Mouse (Mus musculus) liver, adult (tissue): ENCODE measurements around the gene Nisch.
A peak's percentile ranks its signal among the peaks of the same experiment; 100 is the strongest.

Experiments used
- GATA4 ChIP-seq: IDR thresholded peaks from 2 replicates; pipeline ENCODE4 v1.6.1; 2014; ENCODE audit warnings: mild to moderate bottlenecking, low read length; ENCODE audit not compliant: insufficient replicate concordance

Nisch gene

DNA sequence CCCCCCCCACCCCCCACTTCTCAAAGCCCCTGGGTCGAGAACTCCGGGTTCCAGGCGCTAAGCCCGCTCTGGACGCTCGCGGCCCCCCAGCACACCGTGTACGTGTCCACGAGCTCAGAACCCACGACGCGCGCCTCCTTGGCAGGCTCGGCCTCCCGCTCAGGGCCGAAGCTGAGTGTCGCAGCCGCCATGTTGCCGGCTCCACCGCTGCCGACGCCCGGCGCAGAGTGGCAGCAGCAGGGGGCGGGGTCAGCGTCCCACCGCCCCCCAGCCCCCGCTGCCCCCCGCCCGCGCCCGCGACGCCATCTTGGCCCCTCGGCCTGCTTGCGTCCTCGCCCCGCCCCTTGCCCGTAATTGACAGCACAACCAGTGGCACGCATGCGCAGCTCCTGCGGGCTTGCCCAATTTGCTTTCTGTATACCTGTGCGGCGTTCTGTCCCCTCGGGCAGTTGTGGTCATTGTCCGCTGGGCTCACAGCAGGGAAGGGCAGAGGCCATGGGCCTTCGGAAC, 10.2 kb downstream of the Nisch start:
- no peak for TF ChIP-seq GATA4

- TF ChIP-seq GATA4: no peak
These were observed 10.9 kb downstream of the Nisch start for GRCm38 (mm10) chr14:31205562-31206467.

DNA sequence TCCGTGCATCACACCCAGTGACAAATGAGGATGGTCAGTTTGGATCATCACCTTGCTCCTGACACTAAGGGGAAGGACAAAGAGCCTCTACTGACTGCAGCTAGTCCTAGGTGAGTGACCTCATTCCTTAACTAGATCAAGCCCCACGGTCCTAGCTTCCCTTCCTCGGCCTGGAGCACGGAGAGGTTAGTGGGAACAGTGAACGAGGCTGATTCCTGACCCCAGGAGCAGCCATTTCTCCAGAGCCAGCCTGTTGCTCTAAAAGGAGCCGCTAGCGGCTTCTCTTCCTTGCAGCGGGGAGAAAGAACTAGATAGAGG, 11.5 kb downstream of the Nisch start:
- TF ChIP-seq GATA4: no peak

DNA sequence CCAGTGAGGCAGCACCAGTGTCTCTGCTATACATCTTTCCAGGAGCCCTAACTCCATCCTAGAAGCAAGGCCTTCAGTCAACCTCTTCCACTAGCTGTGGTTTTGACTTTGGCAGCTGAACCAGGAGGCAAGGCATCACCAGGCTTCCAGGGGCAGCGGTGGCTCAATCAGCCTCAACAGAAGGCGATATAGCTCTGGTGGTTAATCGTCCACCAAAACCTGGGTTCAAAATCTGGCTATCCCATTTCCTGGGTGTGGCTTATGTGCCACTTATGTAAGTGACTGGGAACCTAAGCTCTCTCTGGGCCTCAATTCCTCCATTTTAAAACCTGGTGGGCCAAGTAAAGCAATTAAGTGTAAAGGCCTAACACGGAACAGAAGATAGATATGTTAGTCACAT, 11.9 kb downstream of the Nisch start:
- no peak for TF ChIP-seq GATA4

- no peak for TF ChIP-seq GATA4
These were observed 16.7 kb downstream of the Nisch start for GRCm38 (mm10) chr14:31200038-31200437.

GRCm38 (mm10) chr14:31199599-31199998, 17.1 kb downstream of the Nisch start:
- TF ChIP-seq GATA4: no peak

DNA sequence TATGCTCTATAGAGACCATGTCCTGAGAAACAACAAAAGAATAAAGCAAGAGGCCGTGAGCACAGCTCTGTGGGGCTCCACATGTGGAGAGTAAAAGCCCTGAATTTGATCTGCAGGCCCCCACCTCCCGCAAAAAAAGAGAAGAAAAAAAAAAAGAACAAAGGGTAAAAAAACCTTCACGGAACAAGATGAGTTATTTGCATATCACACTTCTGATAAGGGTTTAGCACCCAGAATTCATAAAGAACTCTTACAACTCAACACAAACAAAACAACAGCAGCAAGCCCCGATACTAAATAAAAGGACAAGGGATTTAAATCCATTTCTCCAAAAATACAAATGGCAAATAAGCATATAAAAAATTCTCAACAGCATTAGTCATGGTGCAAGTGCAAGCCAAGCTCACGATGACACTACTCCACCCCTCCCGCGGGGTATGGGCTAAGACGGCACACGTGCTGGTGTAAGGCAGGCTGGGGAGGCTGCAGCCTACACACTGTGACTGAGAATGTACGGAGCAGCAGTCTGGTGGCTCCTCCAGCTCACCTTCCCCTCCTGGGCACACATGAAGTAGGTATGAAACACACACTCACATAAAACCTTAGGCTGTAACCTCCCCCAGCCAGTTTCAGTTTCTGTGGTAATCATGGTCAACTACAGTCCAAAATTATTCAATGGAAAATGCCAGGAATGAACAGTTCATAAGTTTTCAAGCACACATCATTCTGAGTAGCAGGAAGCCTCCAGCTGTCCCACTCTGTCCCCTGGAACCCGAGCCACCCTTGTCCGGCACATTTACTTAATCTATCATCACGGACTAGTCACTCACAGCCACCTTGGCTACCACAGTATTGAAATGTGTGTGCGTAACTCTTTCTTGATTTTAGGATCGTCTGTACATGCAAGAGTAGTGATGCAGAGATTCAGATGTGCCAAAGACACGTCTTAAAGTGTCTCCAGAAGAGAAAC, 18.9 kb downstream of the Nisch start:
- no peak for TF ChIP-seq GATA4

DNA sequence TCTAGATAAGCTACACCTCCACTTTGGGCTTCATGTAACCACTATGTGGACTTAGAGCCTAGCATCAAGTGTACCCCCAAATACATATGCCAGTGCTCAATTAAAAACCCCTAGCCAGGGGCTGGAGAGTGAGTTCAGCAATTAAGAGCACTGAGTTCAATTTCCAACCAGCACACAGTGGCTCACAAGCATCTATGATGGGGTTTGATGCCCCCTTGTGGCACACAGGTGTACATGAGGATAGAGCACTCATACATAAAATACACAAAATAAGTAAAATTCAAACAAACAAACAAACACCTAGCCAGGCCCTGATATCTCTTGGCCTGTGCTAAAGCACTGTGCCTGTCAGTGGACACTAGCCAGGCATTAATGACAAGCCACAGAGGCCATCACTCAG, 20.8 kb downstream of the Nisch start:
- no peak for TF ChIP-seq GATA4

GRCm38 (mm10) chr14:31195521-31195920, 21.2 kb downstream of the Nisch start:
- TF ChIP-seq GATA4: no peak

DNA sequence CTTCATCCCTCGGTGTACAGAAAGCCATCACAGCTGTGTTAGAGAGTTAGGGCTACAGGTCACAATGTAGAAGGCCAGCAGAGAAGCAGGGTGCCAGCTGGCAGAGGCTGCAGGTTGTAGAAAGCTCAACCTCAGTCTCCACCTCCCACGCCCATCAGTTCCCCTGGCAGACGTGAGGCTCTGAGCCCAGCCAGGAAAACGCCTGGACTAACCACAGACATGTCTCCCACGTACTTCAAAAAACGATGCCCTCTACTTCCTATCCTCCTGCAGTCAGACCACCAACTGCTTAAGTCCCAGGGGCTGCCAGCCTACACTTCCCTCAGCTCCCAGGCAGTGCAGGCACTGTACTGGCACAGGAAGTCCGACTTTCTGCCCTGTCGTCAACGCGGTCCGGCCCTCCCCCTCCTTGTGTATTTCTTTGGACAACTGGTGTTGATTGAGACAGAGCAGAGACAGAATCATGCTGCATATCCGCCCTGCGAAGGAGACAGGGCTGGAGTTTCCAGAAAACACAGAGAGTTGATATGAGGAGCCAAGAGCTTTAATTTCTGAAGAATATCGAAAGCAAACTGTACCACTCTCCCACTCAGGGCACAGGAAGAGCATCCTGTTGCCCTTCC, 21.7 kb downstream of the Nisch start:
- TF ChIP-seq GATA4: peak; percentile 66; the same call in 1 of the 2 replicates

- TF ChIP-seq GATA4: no peak
These were observed 22.3 kb downstream of the Nisch start for GRCm38 (mm10) chr14:31194441-31194840.

- no peak for TF ChIP-seq GATA4
These were observed 23.0 kb downstream of the Nisch start for GRCm38 (mm10) chr14:31193791-31194190.

GRCm38 (mm10) chr14:31191936-31192335, 24.8 kb downstream of the Nisch start:
- TF ChIP-seq GATA4: no peak

GRCm38 (mm10) chr14:31189348-31189747, 27.4 kb downstream of the Nisch start:
- no peak for TF ChIP-seq GATA4

DNA sequence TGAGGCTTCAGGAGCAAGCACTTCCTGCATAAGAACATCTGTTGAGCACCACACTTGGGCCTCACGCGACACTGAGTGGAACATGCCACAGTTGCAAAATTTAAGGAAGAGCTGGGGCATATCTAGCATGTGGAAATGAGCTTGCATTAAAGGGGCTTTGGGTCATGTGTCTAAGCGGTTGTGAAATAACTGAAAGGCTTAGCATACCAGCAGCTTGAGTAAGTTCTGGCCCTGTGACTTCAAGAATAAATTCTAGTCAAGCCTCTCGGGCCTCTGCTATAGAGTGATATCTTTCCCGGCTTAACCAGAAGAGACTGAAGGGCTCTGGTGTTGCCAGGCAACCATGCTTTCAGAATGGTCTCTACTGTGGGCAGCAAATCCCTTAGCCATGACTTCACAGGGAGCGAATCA, 28.0 kb downstream of the Nisch start:
- TF ChIP-seq GATA4: peak; percentile 44; the same call in 1 of the 2 replicates
